Mouse (Mus musculus) liver, adult 2 months (tissue): ENCODE data around the gene Ikbip.

ENCODE experiments used
- CTCF ChIP-seq: fragments of 200-500 bp; IDR thresholded peaks from 2 replicates; pipeline ENCODE4 v1.5.1; 2011; ENCODE audit warnings: low read depth, low read length, control low read depth
- POLR2A ChIP-seq: fragments of 200-500 bp; IDR thresholded peaks from 2 replicates; pipeline ENCODE4 v1.6.1; 2011; ENCODE audit warnings: low read length, control low read depth; ENCODE audit not compliant: insufficient read depth; ENCODE audit errors: extremely low read depth

- no peak for TF ChIP-seq POLR2A
- no peak for TF ChIP-seq CTCF
These were observed 707 bp upstream of the Ikbip start for GRCm38 (mm10) chr10:91081959-91082507.
